Mouse (Mus musculus) neural tube, embryonic 11.5 days (tissue): Measurements from ENCODE around the gene Palld. TPM values are rescaled to one million over a fixed set of nuclear protein-coding genes. Genes with fewer than 3 reads are reported as not detected.
A peak's percentile ranks its signal among the peaks of the same experiment; 100 is the strongest.

Source experiments
- ATAC-seq: fragments of 200-750 bp; cut with Nextera tagmentation; 2 replicates; pipeline ENCODE4 v1.8.0; 2017; ENCODE audit warnings: moderate number of reproducible peaks, mild to moderate bottlenecking, moderate TSS enrichment, moderate library complexity; ENCODE audit not compliant: insufficient read depth, low FRiP score, low TSS enrichment
- DNase-seq: peaks from one replicate; pipeline ENCODE4 v3.0.0-alpha.2; 2015; ENCODE audit warnings: low spot score
- H3K27ac ChIP-seq: fragments of 300-500 bp; sonication (generic); 2 replicates; pipeline ENCODE4 v1.5.1; 2014; ENCODE audit warnings: low read depth, mild to moderate bottlenecking, low read length
- H3K27me3 ChIP-seq: fragments of 300-500 bp; sonication (generic); 2 replicates; pipeline ENCODE4 v1.6.1; 2014; ENCODE audit warnings: mild to moderate bottlenecking, low read length, mixed read lengths; ENCODE audit not compliant: control insufficient read depth, insufficient read depth
- H3K36me3 ChIP-seq: fragments of 300-500 bp; sonication (generic); 2 replicates; pipeline ENCODE4 v1.6.1; 2014; ENCODE audit warnings: mild to moderate bottlenecking, low read length, moderate library complexity, mixed read lengths; ENCODE audit not compliant: control insufficient read depth, insufficient read depth
- H3K4me1 ChIP-seq: fragments of 300-500 bp; sonication (generic); 2 replicates; pipeline ENCODE4 v1.6.1; 2014; ENCODE audit warnings: low read length, mixed read lengths; ENCODE audit not compliant: control insufficient read depth, insufficient read depth
- H3K4me2 ChIP-seq: fragments of 300-500 bp; sonication (generic); 2 replicates; pipeline ENCODE4 v1.6.1; 2014; ENCODE audit warnings: low read depth, mild to moderate bottlenecking, moderate library complexity
- H3K4me3 ChIP-seq: fragments of 300-500 bp; sonication (generic); 2 replicates; pipeline ENCODE4 v1.5.1; 2014; ENCODE audit warnings: low read depth, low read length
- H3K9ac ChIP-seq: fragments of 300-500 bp; sonication (generic); 2 replicates; pipeline ENCODE4 v1.6.1; 2014; ENCODE audit warnings: mild to moderate bottlenecking, low read length
- H3K9me3 ChIP-seq: fragments of 300-500 bp; sonication (generic); 2 replicates; pipeline ENCODE4 v1.6.1; 2016; ENCODE audit warnings: low read length; ENCODE audit not compliant: control insufficient read depth
- WGBS: fragments of 180-500 bp; shearing (Covaris S2); extraction: QIAGEN DNeasy Blood & Tissue Kit; methylation state at CpG from one replicate; pipeline ENCODE4 v1.1.7; 2014; 5-methylcytosine and 5-hydroxymethylcytosine counted together
- polyA plus RNA-seq: library from polyadenylated mRNA; unstranded; fragments of >200 nt; fragmentation: Nextera tagmentation; extraction: Ambion mirVana; gene quantifications from 2 replicates; pipeline ENCODE4 v1.2.1, GENCODE M21; 2014

The Palld gene
- polyA plus RNA-seq, 1 experiment from 2014 or later = 54.7 TPM

- DNase-seq (peak; percentile 63), ATAC-seq (peak; percentile 50; the same call in 1 of the 2 replicates)
- no peak overlapping the region for H3K27ac ChIP-seq
- no peaks in the 10 kb centered on the region for H3K4me1 ChIP-seq
- 53% methylated on average over 2 of the region's 2 CpGs for WGBS
- H3K36me3 ChIP-seq = no peaks in the 10 kb centered on the region
- no peak overlapping the region for H3K4me3 ChIP-seq
- H3K27me3 ChIP-seq = no peaks in the 10 kb centered on the region
- no peak overlapping the region for H3K9ac ChIP-seq
- H3K4me2 ChIP-seq = no peak overlapping the region
- no peaks in the 10 kb centered on the region for H3K9me3 ChIP-seq
Observed at GRCm38 (mm10) chr8:61894062-61894461, 8.4 kb downstream of the Palld start.

GRCm38 (mm10) chr8:61877607-61878006, 24.9 kb downstream of the Palld start:
- no peak overlapping the region for H3K4me3 ChIP-seq
- H3K4me1 ChIP-seq = no peaks in the 10 kb centered on the region
- ATAC-seq = no peak
- no peak overlapping the region for H3K9ac ChIP-seq
- DNase-seq = no peak
- H3K9me3 ChIP-seq = no peaks in the 10 kb centered on the region
- no peak overlapping the region for H3K4me2 ChIP-seq
- H3K36me3 ChIP-seq = no peaks in the 10 kb centered on the region
- no peaks in the 10 kb centered on the region for H3K27me3 ChIP-seq
- H3K27ac ChIP-seq = no peak overlapping the region
- WGBS = 78% methylated on average over 7 of the region's 7 CpGs

- Histone ChIP-seq H3K9ac (no peak overlapping the region), H3K9me3 (no peaks in the 10 kb centered on the region), H3K4me3 (no peak overlapping the region), H3K36me3 (no peaks in the 10 kb centered on the region), H3K27ac (no peak overlapping the region), H3K27me3 (no peaks in the 10 kb centered on the region), H3K4me2 (no peak overlapping the region), H3K4me1 (no peaks in the 10 kb centered on the region)
- DNase-seq = peak; percentile 67
- 8% methylated on average over 5 of the region's 5 CpGs for WGBS
- no peak; the same call in 1 of the 2 replicates for ATAC-seq
Observed at GRCm38 (mm10) chr8:61875290-61875689, 27.2 kb downstream of the Palld start.

- Histone ChIP-seq H3K4me2 (no peak overlapping the region), H3K9me3 (no peaks in the 10 kb centered on the region), H3K36me3 (no peaks in the 10 kb centered on the region), H3K4me3 (no peak overlapping the region), H3K27ac (no peak overlapping the region), H3K27me3 (no peaks in the 10 kb centered on the region), H3K9ac (no peak overlapping the region), H3K4me1 (no peaks in the 10 kb centered on the region)
- WGBS = 54% methylated on average over 9 of the region's 9 CpGs
- ATAC-seq (no peak), DNase-seq (peak; percentile 18)
Observed at GRCm38 (mm10) chr8:61873994-61874393, 28.5 kb downstream of the Palld start.

- no peaks in the 10 kb centered on the region for H3K27me3 ChIP-seq
- H3K27ac ChIP-seq = no peak overlapping the region
- H3K9ac ChIP-seq = no peak overlapping the region
- H3K9me3 ChIP-seq = no peaks in the 10 kb centered on the region
- no peak for ATAC-seq
- 87% methylated on average over 3 of the region's 3 CpGs for WGBS
- no peaks in the 10 kb centered on the region for H3K4me1 ChIP-seq
- H3K4me3 ChIP-seq = no peak overlapping the region
- no peaks in the 10 kb centered on the region for H3K36me3 ChIP-seq
- H3K4me2 ChIP-seq = no peak overlapping the region
- no peak for DNase-seq
Observed at GRCm38 (mm10) chr8:61868481-61868880, 34.0 kb downstream of the Palld start.

- no peak overlapping the region for H3K4me2 ChIP-seq
- no peaks in the 10 kb centered on the region for H3K9me3 ChIP-seq
- ATAC-seq (no peak), DNase-seq (no peak)
- H3K27me3 ChIP-seq = no peaks in the 10 kb centered on the region
- no peak overlapping the region for H3K9ac ChIP-seq
- H3K36me3 ChIP-seq = no peaks in the 10 kb centered on the region
- WGBS = 81% methylated on average over 1 of the region's 1 CpGs
- no peak overlapping the region for H3K4me3 ChIP-seq
- no peak overlapping the region for H3K27ac ChIP-seq
- H3K4me1 ChIP-seq = no peaks in the 10 kb centered on the region
Observed at GRCm38 (mm10) chr8:61866920-61867319, 35.6 kb downstream of the Palld start.

GRCm38 (mm10) chr8:61865365-61865764, 37.1 kb downstream of the Palld start:
- Histone ChIP-seq H3K4me3 (no peak overlapping the region), H3K4me2 (no peak overlapping the region), H3K27ac (no peak overlapping the region), H3K9ac (no peak overlapping the region), H3K9me3 (no peaks in the 10 kb centered on the region), H3K36me3 (no peaks in the 10 kb centered on the region), H3K27me3 (no peaks in the 10 kb centered on the region), H3K4me1 (no peaks in the 10 kb centered on the region)
- ATAC-seq (no peak), DNase-seq (no peak)
- 93% methylated on average over 7 of the region's 7 CpGs for WGBS

GRCm38 (mm10) chr8:61851270-61851669, 51.2 kb downstream of the Palld start:
- DNase-seq (no peak), ATAC-seq (no peak)
- Histone ChIP-seq H3K27ac (no peak overlapping the region), H3K9ac (no peak overlapping the region), H3K4me3 (no peak overlapping the region), H3K9me3 (no peaks in the 10 kb centered on the region), H3K36me3 (no peaks in the 10 kb centered on the region), H3K27me3 (no peaks in the 10 kb centered on the region), H3K4me1 (no peaks in the 10 kb centered on the region), H3K4me2 (no peak overlapping the region)
- 87% methylated on average over 4 of the region's 4 CpGs for WGBS

GRCm38 (mm10) chr8:61848581-61849162, 53.8 kb downstream of the Palld start:
- peak; percentile 26 for DNase-seq
- Histone ChIP-seq H3K4me1 (no peaks in the 10 kb centered on the region), H3K9ac (no peak overlapping the region), H3K27me3 (no peaks in the 10 kb centered on the region), H3K9me3 (no peaks in the 10 kb centered on the region), H3K27ac (no peak overlapping the region), H3K36me3 (no peaks in the 10 kb centered on the region), H3K4me3 (no peak overlapping the region), H3K4me2 (no peak overlapping the region)
- WGBS = 54% methylated on average over 7 of the region's 7 CpGs
- no peak for ATAC-seq
